ENCODE assay signal across 44 mouse cellular contexts in the genomic region with DNA sequence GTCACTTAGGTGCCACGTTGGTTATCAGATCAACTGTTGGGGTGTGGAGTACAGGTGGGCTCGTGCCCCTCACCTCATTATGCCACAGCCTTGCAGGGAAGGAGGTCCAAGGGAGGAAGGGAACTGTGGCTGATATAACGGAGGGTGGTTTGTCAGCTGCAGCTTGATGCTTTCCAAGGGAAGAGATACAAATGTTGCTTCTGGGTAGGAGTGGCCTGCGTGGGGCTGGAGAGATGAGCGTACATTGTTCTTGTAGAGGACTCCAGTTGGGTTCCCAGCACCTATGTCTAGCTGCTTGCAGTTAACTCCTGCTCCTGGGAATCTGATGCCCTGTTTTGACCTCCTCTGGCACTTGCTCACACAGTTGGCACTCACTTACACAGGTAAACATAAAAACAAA. TPM values are rescaled to one million over a fixed set of nuclear protein-coding genes. Genes with fewer than 3 reads are reported as not detected.
"Had no signal": no experiment of that assay in that cellular context is flagged by ENCODE, and none has a peak within 500 bp of the region (broad histone marks: within the 10 kb centered on the region; RNA-seq: fewer than 3 reads in every experiment).

No protein-coding gene starts in this region.

- H3K36me3 ChIP-seq: heart, embryonic 10.5 days; heart, embryonic 12.5 days; heart, embryonic 13.5 days; heart, embryonic 15.5 days; hindbrain, embryonic 10.5 days; hindbrain, embryonic 12.5 days; hindbrain, embryonic 13.5 days; hindbrain, embryonic 15.5 days; intestine, embryonic 15.5 days; kidney, embryonic 15.5 days had no signal

- H3K4me2 ChIP-seq: heart, embryonic 11.5 days; heart, embryonic 12.5 days; heart, embryonic 13.5 days; heart, embryonic 15.5 days; hindbrain, embryonic 12.5 days; hindbrain, embryonic 13.5 days; hindbrain, embryonic 14.5 days; hindbrain, embryonic 15.5 days; intestine, embryonic 15.5 days; kidney, embryonic 15.5 days had no signal

- H3K9me3 ChIP-seq: heart, embryonic 10.5 days; heart, embryonic 12.5 days; heart, embryonic 15.5 days; hindbrain, embryonic 10.5 days; hindbrain, embryonic 12.5 days; hindbrain, embryonic 13.5 days; hindbrain, embryonic 15.5 days; intestine, embryonic 15.5 days; kidney, embryonic 15.5 days had no signal

- H3K27me3 ChIP-seq: heart, embryonic 12.5 days; heart, embryonic 13.5 days; heart, embryonic 15.5 days; hindbrain, embryonic 12.5 days; hindbrain, embryonic 13.5 days; hindbrain, embryonic 15.5 days; intestine, embryonic 15.5 days; kidney, embryonic 15.5 days had no signal

- H3K9ac ChIP-seq: heart, embryonic 12.5 days; heart, embryonic 13.5 days; heart, embryonic 15.5 days; hindbrain, embryonic 12.5 days; hindbrain, embryonic 14.5 days; hindbrain, embryonic 15.5 days; intestine, embryonic 15.5 days; kidney, embryonic 15.5 days had no signal

- H3K27ac ChIP-seq: heart, embryonic 10.5 days; heart, embryonic 13.5 days; heart, embryonic 15.5 days; hindbrain, embryonic 10.5 days; hindbrain, embryonic 12.5 days; hindbrain, embryonic 13.5 days; hindbrain, embryonic 14.5 days; hindbrain, embryonic 15.5 days; hindbrain, postnatal 0 days; intestine, embryonic 15.5 days; kidney, embryonic 15.5 days; kidney, postnatal 0 days; layer of hippocampus, adult 2 months had no signal

- H3K4me1 ChIP-seq: heart, embryonic 10.5 days; heart, embryonic 12.5 days; intestine, embryonic 15.5 days had no signal

- ATAC-seq: hindbrain, embryonic 16.5 days; hindbrain, postnatal 0 days; inflammation-experienced regulatory T-cells, adult 6 months; intestine, embryonic 15.5 days; intestine, embryonic 16.5 days; intestine, postnatal 0 days had no signal

- DNase-seq: heart, postnatal 10 days; heart, postnatal 14 days; heart, postnatal 36 days; heart, postnatal 4 days; kidney, adult 11 months; kidney, adult 18-20 months; kidney, adult 2 months; kidney, adult 8-10 months; kidney, adult 9 months; kidney, postnatal 10 days; kidney, postnatal 14 days; kidney, postnatal 25 days; kidney, postnatal 36 days; kidney, postnatal 4 days; layer of hippocampus, adult 9-11 months; layer of hippocampus, postnatal 36 days had no signal

- H3K4me3 ChIP-seq: heart, embryonic 10.5 days; heart, embryonic 12.5 days; heart, embryonic 13.5 days; heart, embryonic 15.5 days; hindbrain, embryonic 10.5 days; hindbrain, embryonic 12.5 days; hindbrain, embryonic 13.5 days; hindbrain, embryonic 15.5 days; intestine, embryonic 15.5 days; kidney, embryonic 15.5 days; layer of hippocampus, adult 2 months had no signal

RNA-seq across cellular contexts. Expression of gene Acp7, which starts 28.0 kb away (rescaled TPM):
- total RNA-seq: heart, postnatal 10 days; heart, postnatal 14 days; heart, postnatal 36 days; heart, postnatal 4 days; hematopoietic stem cell, adult 5-6 weeks had no signal
- polyA plus RNA-seq: heart, embryonic 10.5 days; heart, embryonic 11.5 days; heart, embryonic 12.5 days; heart, embryonic 13.5 days; heart, embryonic 14.5 days; heart, embryonic 15.5 days; heart, embryonic 16.5 days; heart, postnatal 0 days; hindbrain, embryonic 10.5 days; hindbrain, embryonic 11.5 days; hindbrain, embryonic 12.5 days; hindbrain, embryonic 13.5 days; inflammation-experienced regulatory T-cells, adult 6 months; intestine, embryonic 14.5 days; intestine, embryonic 16.5 days; intestine, postnatal 0 days; kidney, adult 2 months; kidney, embryonic 14.5 days; kidney, embryonic 15.5 days; kidney, embryonic 16.5 days; kidney, postnatal 0 days; large intestine, adult 2 months had no signal

RNA-seq across cellular contexts. Expression of gene Nccrp1, which starts 56.1 kb away (rescaled TPM):
- total RNA-seq: heart, postnatal 10 days; heart, postnatal 14 days; heart, postnatal 36 days; heart, postnatal 4 days; hematopoietic stem cell, adult 5-6 weeks; hindbrain, postnatal 0 days had no signal
- polyA plus RNA-seq: heart, embryonic 10.5 days; heart, embryonic 11.5 days; heart, embryonic 12.5 days; heart, embryonic 13.5 days; heart, embryonic 14.5 days; heart, embryonic 15.5 days; heart, embryonic 16.5 days; heart, postnatal 0 days; hindbrain, embryonic 10.5 days; hindbrain, embryonic 11.5 days; hindbrain, embryonic 12.5 days; hindbrain, embryonic 13.5 days; hindbrain, embryonic 16.5 days; intestine, embryonic 14.5 days; intestine, embryonic 15.5 days; intestine, postnatal 0 days; kidney, embryonic 14.5 days; kidney, embryonic 15.5 days; kidney, embryonic 16.5 days had no signal
